Mouse (Mus musculus) cerebellum, adult (tissue): ENCODE data around the gene Isy1.

Experiments
- ATAC-seq: cut with Nextera tagmentation; 2 replicates; pipeline ENCODE4 v1.9.2; 2017; ENCODE audit warnings: mild to moderate bottlenecking, moderate library complexity, mixed read lengths; ENCODE audit not compliant: insufficient number of reproducible peaks, low FRiP score, low TSS enrichment

The Isy1 gene

GRCm38 (mm10) chr6:87806028-87806427 is 32.6 kb downstream of the Isy1 start:
- no peak for ATAC-seq

- ATAC-seq: no peak
Measured at GRCm38 (mm10) chr6:87805448-87805847, 33.1 kb downstream of the Isy1 start.

- no peak for ATAC-seq
Measured at GRCm38 (mm10) chr6:87804886-87805285, 33.7 kb downstream of the Isy1 start.

GRCm38 (mm10) chr6:87804036-87804435 is 34.6 kb downstream of the Isy1 start:
- ATAC-seq: no peak

- no peak for ATAC-seq
Measured at GRCm38 (mm10) chr6:87802462-87802861, 36.1 kb downstream of the Isy1 start.

- no peak for ATAC-seq
Measured at GRCm38 (mm10) chr6:87799576-87799975, 39.0 kb downstream of the Isy1 start.

GRCm38 (mm10) chr6:87797321-87797720 is 41.3 kb downstream of the Isy1 start:
- ATAC-seq: no peak

- no peak for ATAC-seq
Measured at GRCm38 (mm10) chr6:87796251-87796880, 42.2 kb downstream of the Isy1 start.

- peak; percentile 50 for ATAC-seq
Measured at GRCm38 (mm10) chr6:87795385-87796150, 43.0 kb downstream of the Isy1 start.

- peak; percentile 14; the same call in 1 of the 2 replicates for ATAC-seq
Measured at GRCm38 (mm10) chr6:87793821-87794510, 44.6 kb downstream of the Isy1 start.

- ATAC-seq: no peak
Measured at GRCm38 (mm10) chr6:87791826-87792225, 46.8 kb downstream of the Isy1 start.

- ATAC-seq: no peak
Measured at GRCm38 (mm10) chr6:87790779-87791480, 47.7 kb downstream of the Isy1 start.

GRCm38 (mm10) chr6:87789791-87790190 is 48.8 kb downstream of the Isy1 start:
- no peak for ATAC-seq

GRCm38 (mm10) chr6:87788896-87789587 is 49.6 kb downstream of the Isy1 start:
- ATAC-seq: no peak

- no peak for ATAC-seq
Measured at GRCm38 (mm10) chr6:87788266-87788895, 50.2 kb downstream of the Isy1 start.

GRCm38 (mm10) chr6:87787108-87787890 is 51.3 kb downstream of the Isy1 start:
- no peak for ATAC-seq

GRCm38 (mm10) chr6:87786621-87787020 is 52.0 kb downstream of the Isy1 start:
- no peak for ATAC-seq

- ATAC-seq: no peak
Measured at GRCm38 (mm10) chr6:87784033-87784432, 54.6 kb downstream of the Isy1 start.
